Mouse (Mus musculus) small intestine, adult 2 months (tissue): Measurements from ENCODE around the gene Ddrgk1.

ENCODE experiments used
- CTCF ChIP-seq: fragments of 200-500 bp; IDR thresholded peaks from 2 replicates; pipeline ENCODE4 v1.5.1; 2012; ENCODE audit warnings: low read depth, mild to moderate bottlenecking, control low read depth, inconsistent platforms, low read length, moderate library complexity, mixed read lengths; ENCODE audit not compliant: insufficient replicate concordance, insufficient read length; ENCODE audit errors: extremely low read depth
- POLR2A ChIP-seq: fragments of 200-500 bp; IDR thresholded peaks from 2 replicates; pipeline ENCODE4 v1.6.1; 2012; ENCODE audit warnings: low read depth, mild to moderate bottlenecking, control low read depth, inconsistent platforms, low read length, moderate library complexity

DNA sequence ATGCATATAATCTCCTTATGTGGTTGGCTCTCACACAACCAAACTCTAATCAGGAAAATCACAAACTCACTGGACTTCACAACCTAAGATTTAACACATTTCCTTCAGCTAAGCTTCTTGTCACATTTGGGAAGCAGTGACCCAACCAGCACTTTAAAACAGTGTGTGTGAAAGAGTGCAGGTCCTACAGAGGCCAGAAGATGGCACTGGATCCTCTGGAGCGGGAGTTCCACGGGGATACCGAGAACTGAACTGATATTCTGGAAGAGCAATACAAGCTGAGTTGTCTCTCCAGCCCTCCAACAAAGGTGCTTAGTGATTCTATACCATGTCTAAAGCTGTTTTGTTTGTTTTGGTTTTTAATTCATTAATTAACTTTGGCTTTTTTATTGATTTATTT, 51.4 kb downstream of the Ddrgk1 start:
- peak; percentile 51; the same call in 1 of the 2 replicates for TF ChIP-seq CTCF
- no peak for TF ChIP-seq POLR2A
